Mouse (Mus musculus): ENCODE measurements around the gene Lrrn3.

DNA sequence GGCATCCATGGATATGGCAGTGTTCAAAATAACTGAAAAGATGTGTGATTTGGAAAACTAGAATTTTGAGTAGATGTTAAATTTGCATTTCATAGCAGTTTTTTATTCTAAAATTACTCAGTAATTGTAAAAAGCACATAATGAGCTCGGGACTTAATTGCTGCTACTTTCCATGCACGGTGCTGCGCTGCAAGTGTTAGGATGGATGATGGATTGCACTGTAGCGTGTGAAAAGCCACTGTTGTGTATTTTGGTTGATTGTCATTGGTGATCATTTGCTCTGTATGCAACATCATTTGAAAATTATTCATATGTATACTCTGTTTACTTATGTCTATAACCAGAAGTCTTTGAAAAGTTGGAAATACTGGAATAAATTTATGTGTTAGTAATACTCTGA, 68.3 kb downstream of the Lrrn3 start:
- no peak for TF ChIP-seq POLR2A (IDR thresholded peaks at IDR 0.05; ENCODE audit: low read depth, low read length)
- TF ChIP-seq CTCF (IDR thresholded peaks at IDR 0.05; ENCODE audit: borderline replicate concordance, insufficient read depth, low read length): no peak

Measured in embryonic fibroblast, embryonic 13.5 days (primary cell).